Mouse (Mus musculus) left cerebral cortex, adult 6 months (tissue): ENCODE results near the gene Tmco5b. TPM values are rescaled to one million over a fixed set of nuclear protein-coding genes. Genes with fewer than 3 reads are reported as not detected.

Source experiments
- long read RNA-seq, 2 experiments: library from polyadenylated mRNA; unstranded; transcript quantifications; one replicate each; pipeline ENCODE4 v2.0.0; 2019 to 2020
- polyA plus RNA-seq: library from polyadenylated mRNA; unstranded; fragments of <200 nt; fragmentation: Nextera tagmentation; gene quantifications from 2 replicates; pipeline ENCODE4 v1.2.3, GENCODE M21; 2021

The Tmco5b gene
- 0.09 and 0.16 TPM in 2 replicates for polyA plus RNA-seq
- long read RNA-seq, experiment 1: 0 reads
- long read RNA-seq, experiment 2: 0 reads

GRCm38 (mm10) chr2:113285432-113285831 lies at the start of gene Tmco5b:
Gene Tmco5b (plus strand): TSS chr2:113285732.

Other genes starting within 250 kb of the Tmco5b start
- gene Ryr3, start 68.6 kb upstream of the Tmco5b start, polyA plus RNA-seq: 1.6 and 3.1 TPM in 2 replicates
- gene Fmn1, start 42.0 kb downstream of the Tmco5b start, polyA plus RNA-seq: 7.8 and 10.6 TPM in 2 replicates